Mouse (Mus musculus) liver, adult (tissue): ENCODE data around the gene Olfr444.

Source experiments
- GATA4 ChIP-seq: IDR thresholded peaks from 2 replicates; pipeline ENCODE4 v1.6.1; 2014; ENCODE audit warnings: mild to moderate bottlenecking, low read length; ENCODE audit not compliant: insufficient replicate concordance

Gene Olfr444

DNA sequence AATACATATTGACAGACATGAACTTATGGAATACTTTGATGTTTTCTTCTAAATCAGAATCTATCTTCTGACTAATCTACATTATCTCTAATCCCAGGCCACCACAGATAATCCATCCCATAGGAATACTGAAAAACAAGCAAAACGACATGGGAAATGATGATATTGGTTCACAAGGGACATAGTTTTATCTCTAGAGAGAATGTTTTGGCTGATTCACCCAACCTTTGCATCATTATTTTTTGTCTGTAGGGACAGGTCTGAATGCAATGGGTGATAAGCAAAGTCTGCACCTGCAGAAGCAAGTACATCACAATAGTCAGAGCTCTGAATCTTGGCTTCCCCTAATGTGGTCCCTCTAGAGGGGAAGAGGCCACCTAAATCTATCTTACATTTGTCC lies at the start of gene Olfr444:
Gene Olfr444, plus strand, starts transcription at position 301 of the 400 bp plus-strand sequence.
- TF ChIP-seq GATA4 = no peak

DNA sequence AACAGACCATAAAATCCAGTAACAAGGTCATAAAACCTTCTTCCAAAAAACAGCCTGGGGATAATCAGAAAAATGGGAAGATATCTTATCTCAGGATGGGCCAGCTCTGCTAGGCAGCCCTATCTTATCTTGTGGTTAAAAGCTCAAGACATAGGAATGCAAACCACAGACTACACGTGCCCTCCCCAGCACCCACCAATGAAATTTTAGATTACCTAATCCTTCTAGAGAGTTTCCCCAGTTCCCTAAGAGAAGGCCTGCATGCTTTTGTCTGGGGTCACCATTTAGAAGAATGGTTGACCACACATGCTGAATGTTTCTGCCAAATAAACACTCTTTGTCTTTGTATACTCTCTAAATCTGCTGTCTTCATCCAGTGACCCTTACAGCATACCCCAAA lies 48.5 kb upstream of the Olfr444 start:
- no peak for TF ChIP-seq GATA4

DNA sequence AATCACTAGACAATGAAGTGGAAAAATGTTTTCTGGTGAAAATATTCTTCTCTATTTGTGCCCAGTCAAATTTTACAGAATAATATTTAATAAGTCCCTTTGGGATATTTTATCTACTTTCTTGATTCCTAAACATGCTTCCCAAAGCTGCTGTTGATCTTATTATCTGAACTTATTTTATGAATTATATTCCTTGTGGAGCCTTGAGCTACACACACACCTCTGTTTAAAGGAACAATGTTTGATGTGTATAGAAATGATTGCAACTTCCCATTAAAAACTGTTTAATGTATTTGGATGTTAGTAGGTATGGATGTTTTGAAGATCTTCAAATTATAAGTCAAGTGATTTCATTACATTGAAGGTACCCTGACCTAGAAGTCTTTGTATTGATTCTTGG lies 40.3 kb upstream of the Olfr444 start, which contains the start of gene Olfr447:
Gene Olfr447, plus strand, starts transcription at position 301 of the 400 bp plus-strand sequence.
- no peak for TF ChIP-seq GATA4

DNA sequence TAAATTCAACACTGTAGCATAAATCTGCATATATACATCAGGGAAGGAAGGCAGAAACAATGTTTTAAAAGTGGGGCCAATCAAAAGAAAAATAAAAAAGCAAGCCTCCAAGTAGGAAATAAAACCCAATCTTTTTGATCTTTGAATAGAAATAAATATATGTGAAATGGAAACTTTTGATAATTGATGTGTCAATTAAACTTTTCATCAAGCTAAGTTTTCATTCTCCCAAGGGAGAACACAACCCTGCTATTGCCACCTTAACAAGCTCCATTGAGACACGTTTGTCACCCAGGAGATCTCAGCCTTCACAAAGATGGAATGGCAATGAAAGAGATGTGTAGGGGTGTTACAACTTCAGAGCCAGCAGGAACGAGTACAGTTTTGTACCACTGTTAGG lies 27.8 kb upstream of the Olfr444 start, which contains the start of gene Olfr446:
Gene Olfr446, plus strand, starts transcription at position 301 of the 400 bp plus-strand sequence.
- no peak for TF ChIP-seq GATA4

DNA sequence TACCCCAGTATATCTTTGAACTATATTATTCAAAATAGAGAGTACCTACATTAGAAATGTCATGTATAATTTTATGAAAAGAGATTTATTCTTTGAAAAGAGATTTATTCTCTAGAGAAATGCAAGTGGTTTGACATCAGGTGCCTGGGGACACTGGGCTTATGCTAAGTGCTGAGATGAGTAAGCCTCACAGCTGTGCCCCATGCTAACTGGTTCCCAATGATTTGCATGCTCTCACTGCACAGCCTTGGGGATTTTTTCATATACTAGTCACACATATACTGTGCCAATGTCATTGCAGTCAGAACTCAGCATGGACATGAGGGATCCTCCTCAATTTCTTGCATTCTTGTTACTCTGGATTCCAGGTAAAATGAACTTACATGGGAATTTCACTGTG lies 31.5 kb downstream of the Olfr444 start:
- no peak for TF ChIP-seq GATA4
